Mouse (Mus musculus) right cerebral cortex, adult 2 months (tissue): ENCODE measurements around the gene Grem2.

Experiments
- DNase-seq, 2 experiments: peaks; one replicate each; pipeline ENCODE4 v3.0.0; 2021 to 2022; ENCODE audit warnings: low spot score in 2 of 2

Gene Grem2

DNA sequence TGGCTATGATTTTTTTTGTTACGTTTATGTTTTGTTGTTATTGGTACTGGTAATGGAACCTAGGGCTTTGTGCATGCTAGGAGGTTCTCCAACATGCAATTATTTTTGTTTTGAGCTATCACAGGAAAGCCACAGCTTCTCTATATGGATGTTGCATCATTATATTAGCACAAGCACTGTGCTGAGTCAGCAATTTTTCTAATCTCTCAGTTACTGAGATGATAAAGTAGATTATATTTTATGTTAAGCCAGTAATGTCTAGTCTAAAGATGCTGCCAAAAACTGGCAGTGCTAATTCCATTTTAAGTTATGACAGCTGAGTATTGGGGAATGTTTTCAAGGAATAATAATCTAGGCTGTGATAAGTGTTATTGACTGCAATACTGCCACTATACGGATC is 133.0 kb downstream of the Grem2 start:
- DNase-seq, result no peak
